Mouse (Mus musculus): Measurements from ENCODE around the gene Ipo5. TPM values are rescaled to one million over a fixed set of nuclear protein-coding genes. Genes with fewer than 3 reads are reported as not detected.

The Ipo5 gene
- total RNA-seq, 4 experiments from 2014 or later, result 73.4 to 85.3 (median 75.3) TPM

DNA sequence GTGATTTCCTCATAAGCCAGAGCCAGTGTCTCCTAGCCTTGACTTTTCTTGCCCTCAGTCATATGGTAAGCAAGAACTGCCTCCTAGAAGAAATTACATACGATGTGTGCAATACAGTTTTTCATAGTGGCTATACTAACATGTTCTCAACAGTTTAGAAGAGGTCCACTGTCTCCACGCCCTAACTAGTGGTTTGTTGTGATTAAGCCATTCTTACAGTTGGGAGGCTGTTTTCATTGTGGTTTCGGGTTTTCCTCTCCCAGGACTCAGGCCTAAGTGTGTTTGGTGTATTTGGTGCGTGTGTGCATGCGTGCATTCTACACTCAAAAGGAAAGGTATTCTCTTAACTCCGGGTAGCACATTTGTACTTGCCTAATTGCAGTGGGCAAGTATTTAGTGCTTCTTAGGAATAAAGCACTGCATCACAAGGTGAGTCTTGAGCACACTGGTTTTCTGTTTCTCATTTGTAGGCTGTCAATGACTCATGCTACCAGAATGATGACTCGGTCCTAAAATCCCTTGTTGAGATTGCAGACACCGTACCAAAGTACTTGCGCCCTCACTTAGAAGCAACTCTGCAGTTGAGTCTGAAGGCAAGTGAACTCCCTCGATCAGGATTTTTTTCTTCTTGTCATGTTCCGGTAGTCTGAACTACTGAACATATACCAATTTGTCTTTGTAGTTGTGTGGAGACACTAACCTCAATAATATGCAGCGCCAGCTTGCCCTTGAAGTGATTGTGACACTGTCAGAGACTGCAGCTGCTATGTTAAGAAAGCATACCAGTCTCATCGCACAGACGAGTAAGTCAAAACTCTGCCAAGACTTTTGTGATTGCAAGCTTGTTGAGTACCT lies 14.9 kb downstream of the Ipo5 start:
- no peak for DNase-seq

DNA sequence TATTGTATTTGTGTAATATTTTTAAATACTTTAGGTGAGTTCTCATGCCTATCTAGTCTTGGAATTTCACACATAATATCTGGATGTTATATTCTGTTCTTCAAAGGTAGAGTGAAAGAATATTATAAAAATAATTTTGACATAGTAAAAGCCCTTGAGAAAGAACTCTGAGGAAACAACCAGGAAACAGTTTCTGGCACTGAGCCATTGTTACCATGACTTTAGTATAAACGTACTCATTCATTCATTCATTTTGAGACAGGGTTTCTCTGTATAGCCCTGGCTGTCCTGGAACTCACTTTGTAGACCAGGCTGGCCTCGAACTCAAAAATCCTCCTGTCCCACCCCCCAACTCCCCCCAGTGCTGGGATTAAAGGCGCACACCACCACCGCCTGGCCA lies 20.2 kb downstream of the Ipo5 start:
- DNase-seq, result no peak

GRCm38 (mm10) chr14:120933624-120934023 lies 22.6 kb downstream of the Ipo5 start:
- no peak for DNase-seq

DNA sequence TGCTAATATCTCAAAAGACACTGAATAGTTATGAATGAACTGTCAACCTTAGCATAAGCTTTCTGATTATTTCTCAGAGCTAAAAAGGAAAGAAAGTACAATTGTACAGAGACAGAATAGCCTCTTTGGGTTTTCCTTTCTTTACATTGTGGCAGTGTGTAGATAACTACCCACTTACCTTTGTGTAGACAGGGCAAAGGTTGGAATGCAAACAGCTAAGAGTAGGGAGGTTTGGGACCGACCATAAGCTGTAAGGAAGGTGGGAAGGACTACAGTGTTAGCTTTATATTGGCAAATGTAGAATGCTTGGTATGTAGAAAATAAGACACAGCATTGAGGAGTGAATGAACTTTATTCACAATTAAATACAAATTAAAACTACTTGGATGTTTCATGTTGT lies 26.1 kb downstream of the Ipo5 start:
- DNase-seq, result no peak

DNA sequence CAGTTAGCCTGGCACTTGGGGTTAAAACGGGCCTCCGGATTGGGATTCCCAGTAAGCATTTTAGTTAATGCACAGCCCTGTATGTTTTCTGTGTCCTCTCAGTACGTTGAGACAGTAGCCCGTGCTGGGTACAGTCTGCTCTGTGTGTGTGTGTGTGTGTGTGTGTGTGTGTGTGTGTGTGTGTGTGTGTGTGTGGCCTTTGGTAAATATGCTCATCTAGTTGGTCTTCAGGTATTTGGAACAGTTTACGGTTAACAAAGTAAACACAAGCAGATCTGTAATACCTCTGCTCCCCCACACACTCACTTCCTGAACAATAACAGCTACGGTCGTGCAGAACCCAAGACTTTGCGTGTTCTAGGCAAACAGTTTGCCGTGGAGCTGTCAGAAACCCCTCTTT lies 31.8 kb downstream of the Ipo5 start:
- DNase-seq, result no peak

- no peak for DNase-seq
These were observed 34.1 kb downstream of the Ipo5 start for GRCm38 (mm10) chr14:120945146-120945545.

DNA sequence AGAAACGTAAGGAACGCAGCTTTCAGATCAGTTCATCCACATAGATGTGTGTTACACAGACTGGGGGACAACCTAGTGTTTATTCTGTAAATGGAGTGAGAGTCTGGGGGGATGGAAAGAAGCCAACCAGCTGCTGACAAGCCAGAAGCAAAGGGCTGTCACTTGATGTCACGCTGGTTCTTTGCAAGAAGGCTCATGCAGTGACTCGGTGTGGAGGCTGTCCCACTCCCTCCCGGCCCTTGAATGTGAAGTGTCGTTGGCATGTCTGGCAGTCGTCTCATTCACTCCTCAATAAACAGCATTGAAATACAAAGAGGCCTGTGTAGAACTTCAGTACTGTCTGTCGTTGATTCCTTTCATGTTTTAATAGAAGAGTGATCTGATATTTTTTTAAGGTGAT lies 36.1 kb downstream of the Ipo5 start:
- DNase-seq, result no peak

GRCm38 (mm10) chr14:120949002-120949401 lies 38.0 kb downstream of the Ipo5 start:
- no peak for DNase-seq

GRCm38 (mm10) chr14:120950068-120950467 lies 39.0 kb downstream of the Ipo5 start:
- DNase-seq, result no peak

DNA sequence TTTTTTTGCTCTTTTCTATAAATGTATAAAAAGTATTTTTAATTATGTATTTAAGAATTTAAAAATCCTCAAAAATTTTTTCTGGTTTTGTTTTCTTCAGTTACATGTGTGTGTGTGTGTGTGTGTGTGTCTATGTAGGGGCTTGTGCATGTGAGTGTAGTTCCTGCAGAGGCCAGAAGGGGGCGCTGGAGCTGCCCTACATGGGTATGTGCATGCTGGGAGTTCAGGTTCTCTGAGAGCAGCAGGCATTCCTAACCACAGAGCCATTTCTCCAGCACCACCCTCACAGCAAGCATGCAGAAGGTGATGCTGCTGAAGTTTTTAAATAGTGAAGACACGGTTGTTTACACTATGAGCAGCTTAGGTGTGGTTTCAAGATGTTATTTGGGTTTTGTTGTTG lies 41.4 kb downstream of the Ipo5 start:
- no peak for DNase-seq

DNA sequence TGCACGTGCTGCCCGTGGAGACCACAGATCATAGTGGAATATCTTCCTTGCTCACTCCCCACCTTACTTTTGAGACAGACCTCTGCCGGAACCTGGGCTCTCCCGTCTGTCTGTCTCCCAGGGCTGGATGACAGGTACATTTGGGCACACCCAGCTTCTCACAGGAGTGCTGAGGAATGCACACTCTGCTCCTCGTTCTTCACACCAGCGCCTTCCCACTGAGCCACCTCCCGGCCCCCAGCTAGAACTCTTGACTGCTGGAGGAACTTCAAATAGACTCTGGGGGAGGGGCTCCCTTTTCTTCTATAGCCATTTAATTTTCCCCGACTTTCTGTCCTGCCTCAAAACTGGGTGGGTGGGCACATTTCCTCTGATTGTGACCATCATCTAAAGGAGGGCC lies 49.5 kb downstream of the Ipo5 start:
- DNase-seq, result no peak

- no peak for DNase-seq
These were observed 50.0 kb downstream of the Ipo5 start for GRCm38 (mm10) chr14:120960991-120961390.

- DNase-seq, result no peak
These were observed 56.0 kb downstream of the Ipo5 start for GRCm38 (mm10) chr14:120967072-120967471.

DNA sequence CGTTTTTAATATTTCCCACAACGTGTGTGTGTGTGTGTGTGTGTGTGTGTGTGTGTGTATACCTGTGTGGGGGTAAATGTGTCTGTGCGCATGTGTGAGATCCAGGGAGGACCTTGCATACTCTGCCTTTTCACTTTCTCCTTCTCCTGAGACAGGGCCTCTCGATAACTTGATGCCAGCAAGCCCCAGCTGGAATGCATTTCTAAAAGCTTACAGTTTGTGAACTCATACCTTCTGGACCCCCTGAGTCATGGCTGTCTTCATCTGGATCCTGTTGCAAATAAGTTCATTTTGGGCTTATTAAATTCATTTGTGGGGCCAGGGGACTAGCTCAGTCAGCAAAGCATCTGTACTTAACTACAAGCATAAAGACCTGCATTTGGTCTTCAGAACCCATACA lies 57.7 kb downstream of the Ipo5 start:
- DNase-seq, result no peak

DNA sequence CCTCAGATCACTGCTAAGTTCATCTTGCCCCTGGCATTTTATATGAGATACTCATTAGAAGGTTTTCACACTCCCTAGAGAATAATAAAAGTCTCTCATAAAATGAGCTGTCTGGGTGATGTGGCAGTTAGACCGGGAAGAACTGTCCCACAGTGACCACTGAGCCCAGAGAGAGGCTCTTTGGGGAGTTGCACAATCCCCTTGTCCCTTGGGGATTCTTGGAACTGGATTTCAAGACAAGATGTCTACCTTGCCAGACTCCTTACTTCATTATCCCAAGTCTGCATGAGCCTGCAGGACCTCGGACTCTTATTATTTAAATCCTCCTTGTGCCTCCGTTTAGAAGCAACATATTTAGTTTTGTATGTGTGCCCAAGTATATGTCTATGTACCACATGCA lies 58.6 kb downstream of the Ipo5 start:
- no peak for DNase-seq

- DNase-seq, result no peak
These were observed 59.6 kb downstream of the Ipo5 start for GRCm38 (mm10) chr14:120970637-120971036.

DNA sequence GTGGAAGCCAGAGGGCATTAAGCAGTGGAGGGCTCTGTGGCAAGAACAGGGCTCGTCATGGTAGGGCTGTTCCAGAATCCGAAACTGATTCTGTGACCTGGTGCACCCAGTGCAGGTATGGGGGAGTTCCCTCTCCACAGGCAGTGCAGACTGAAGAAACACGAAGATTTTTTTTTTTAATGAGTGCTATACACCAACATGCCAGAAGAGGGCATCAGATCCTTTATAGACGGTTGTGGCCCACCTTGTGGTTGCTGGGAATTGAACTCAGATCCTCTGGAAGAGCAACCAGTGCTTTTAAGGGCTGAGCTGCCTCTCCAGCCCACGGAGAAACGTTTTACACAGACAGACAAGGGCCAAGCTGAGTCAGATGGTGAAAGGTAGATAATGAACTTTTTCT lies 60.3 kb downstream of the Ipo5 start:
- DNase-seq, result no peak

DNA sequence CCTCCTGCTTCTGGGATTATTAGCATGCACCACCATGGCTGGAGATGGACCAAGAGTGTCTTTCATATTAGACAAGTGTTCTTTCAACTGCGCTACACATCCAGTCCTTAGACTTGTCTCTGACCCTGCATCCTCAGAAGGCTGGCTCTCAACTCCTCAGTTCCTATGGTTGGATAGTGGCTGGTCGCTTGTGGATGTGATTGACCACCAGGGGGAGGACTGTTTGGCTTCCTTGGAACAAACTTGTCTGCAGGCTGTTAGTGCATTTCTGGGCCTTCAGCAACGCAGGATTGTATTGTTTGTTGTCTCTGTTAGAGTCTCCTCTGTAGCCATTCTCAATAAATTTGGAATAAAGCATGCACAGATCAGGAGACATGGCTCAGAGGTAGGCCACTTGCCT lies 68.5 kb downstream of the Ipo5 start:
- no peak for DNase-seq

DNA sequence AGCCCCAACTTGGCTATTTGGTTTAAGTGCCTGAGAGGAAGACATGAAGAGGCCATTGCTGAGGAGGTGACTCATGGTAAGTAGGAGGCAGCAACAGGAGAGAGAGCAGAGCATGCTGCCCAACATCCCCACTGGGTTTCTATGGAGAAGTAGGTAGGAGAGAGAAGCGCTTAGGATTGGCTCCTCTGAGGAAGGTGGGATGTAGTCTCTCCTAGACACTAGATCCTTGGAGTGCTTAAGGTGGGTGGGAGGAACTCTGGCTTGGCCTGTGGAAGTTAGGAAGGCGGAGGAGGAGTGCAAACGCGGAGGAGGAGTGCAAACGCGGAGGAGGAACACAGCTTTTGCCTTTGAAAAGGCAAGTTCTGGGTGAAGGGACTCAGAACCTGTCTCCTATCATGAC lies 78.1 kb downstream of the Ipo5 start:
- no peak for DNase-seq

Other genes starting within 250 kb of the Ipo5 start
- gene Farp1, start 124.0 kb downstream of the Ipo5 start, total RNA-seq (2022), result 10 to 100 TPM; 15.5 to 24.1 (median 21.4) TPM

All from adrenal gland, adult 8-10 months (tissue).